Mouse (Mus musculus): ENCODE measurements at regions not wholly inside any gene's neighbourhood (a gene's known extent, or its start where the extent isn't known, plus 50 kb on each side); places are given as distances from the start of the nearest gene placed in this dataset.
A peak's percentile ranks its signal among the peaks of the same experiment; 100 is the strongest.
"Not testable (repeated sequence)": the region's sequence is repeated elsewhere in the genome, so short reads cannot be mapped to it uniquely, and the experiment has no call there.

- ATAC-seq (replicated peaks; ENCODE audit: poor library complexity) = no peak
Measured at GRCm38 (mm10) chr5:59831836-59832235, 1976.8 kb upstream of the G6pd2 start.

GRCm38 (mm10) chr5:59845745-59846144 is 1962.9 kb upstream of the G6pd2 start:
- ATAC-seq (replicated peaks; ENCODE audit: poor library complexity) = peak; percentile 37; the same call in 1 of the 2 replicates

- no peak for ATAC-seq (replicated peaks; ENCODE audit: poor library complexity)
Measured at GRCm38 (mm10) chr5:59847643-59848042, 1961.0 kb upstream of the G6pd2 start.

GRCm38 (mm10) chr5:59893952-59894724 is 1914.5 kb upstream of the G6pd2 start:
- no peak for ATAC-seq (replicated peaks; ENCODE audit: poor library complexity)

GRCm38 (mm10) chr5:59921910-59922309 is 1886.7 kb upstream of the G6pd2 start:
- ATAC-seq (replicated peaks; ENCODE audit: poor library complexity) = no peak

- no peak for ATAC-seq (replicated peaks; ENCODE audit: poor library complexity)
Measured at GRCm38 (mm10) chr5:59940861-59941260, 1867.8 kb upstream of the G6pd2 start.

GRCm38 (mm10) chr5:59945761-59946160 is 1862.9 kb upstream of the G6pd2 start:
- ATAC-seq (replicated peaks; ENCODE audit: poor library complexity) = no peak

GRCm38 (mm10) chr5:59947831-59948568 is 1860.6 kb upstream of the G6pd2 start:
- ATAC-seq (replicated peaks; ENCODE audit: poor library complexity) = no peak

GRCm38 (mm10) chr5:59956240-59956639 is 1852.4 kb upstream of the G6pd2 start:
- ATAC-seq (replicated peaks; ENCODE audit: poor library complexity) = not testable (repeated sequence)

- ATAC-seq (replicated peaks; ENCODE audit: poor library complexity) = peak; percentile 99
Measured at GRCm38 (mm10) chr5:59996698-59997097, 1811.9 kb upstream of the G6pd2 start.

GRCm38 (mm10) chr5:60042603-60043175 is 1765.9 kb upstream of the G6pd2 start:
- peak; percentile 100 for ATAC-seq (replicated peaks; ENCODE audit: poor library complexity)

- no peak for ATAC-seq (replicated peaks; ENCODE audit: poor library complexity)
Measured at GRCm38 (mm10) chr5:60049053-60049452, 1759.6 kb upstream of the G6pd2 start.

GRCm38 (mm10) chr5:60061178-60061577 is 1747.4 kb upstream of the G6pd2 start:
- no peak for ATAC-seq (replicated peaks; ENCODE audit: poor library complexity)
